Mouse (Mus musculus) kidney, adult 2 months (tissue): ENCODE results near the gene Tsc1. TPM values are rescaled to one million over a fixed set of nuclear protein-coding genes. Genes with fewer than 3 reads are reported as not detected.

Experiments used
- DNase-seq: peaks from one replicate; pipeline ENCODE4 v3.0.0; 2021
- H3K27ac ChIP-seq: fragments of 200-500 bp; 2 replicates; pipeline ENCODE4 v1.5.1; 2012; ENCODE audit warnings: low read depth, low read length, control low read depth, inconsistent platforms; ENCODE audit not compliant: insufficient read depth
- H3K27me3 ChIP-seq: fragments of 200-500 bp; replicated peaks from 2 replicates; pipeline ENCODE4 v1.6.1; 2012; ENCODE audit warnings: mild to moderate bottlenecking, moderate library complexity, low read length, inconsistent platforms; ENCODE audit not compliant: control insufficient read depth, insufficient read depth
- H3K36me3 ChIP-seq: fragments of 200-500 bp; 2 replicates; pipeline ENCODE4 v1.6.1; 2012; ENCODE audit warnings: mild to moderate bottlenecking, moderate library complexity, low read length, inconsistent platforms; ENCODE audit not compliant: control insufficient read depth, insufficient read depth
- H3K4me1 ChIP-seq: fragments of 200-500 bp; 2 replicates; pipeline ENCODE4 v1.6.1; 2011; ENCODE audit warnings: low read length; ENCODE audit not compliant: control insufficient read depth, insufficient read depth
- H3K4me3 ChIP-seq: fragments of 200-500 bp; 2 replicates; pipeline ENCODE4 v1.5.1; 2011; ENCODE audit warnings: mild to moderate bottlenecking, low read depth, low read length, control low read depth; ENCODE audit not compliant: insufficient read depth
- CTCF ChIP-seq: fragments of 200-500 bp; conservative IDR thresholded peaks from 2 replicates; pipeline ENCODE4 v1.5.1; 2011; ENCODE audit warnings: low read depth, mild to moderate bottlenecking, control low read depth, low read length, moderate library complexity, mixed read lengths; ENCODE audit not compliant: insufficient read depth, insufficient read length
- POLR2A ChIP-seq: fragments of 200-500 bp; IDR thresholded peaks from one replicate; pipeline ENCODE4 v1.6.1; 2011; ENCODE audit warnings: low read depth, low read length, control low read depth
- WGBS: fragments of 180-500 bp; shearing (Covaris S2); methylation state at CpG from one replicate; pipeline ENCODE4 v1.1.7; 2018; 5-methylcytosine and 5-hydroxymethylcytosine counted together
- polyA plus RNA-seq: library from polyadenylated mRNA; depleted of rRNA; stranded (reverse); fragments of >200 nt; gene quantifications from 2 replicates; pipeline ENCODE4 v1.2.3, GENCODE M21; 2012

The Tsc1 gene
- polyA plus RNA-seq, 1 experiment: 17.5 TPM

GRCm38 (mm10) chr2:28637106-28637845 lies 3.8 kb upstream of the Tsc1 start:
- Histone ChIP-seq H3K27ac (no peak overlapping the region), H3K4me1 (peaks cover 8% of the 10 kb centered on the region; the same call in 1 of the 2 replicates), H3K36me3 (no peaks in the 10 kb centered on the region), H3K27me3 (no peaks in the 10 kb centered on the region), H3K4me3 (no peak overlapping the region)
- no peak for DNase-seq
- no peak for TF ChIP-seq CTCF
- TF ChIP-seq POLR2A: no peak
- WGBS: 89% methylated on average over 9 of the region's 9 CpGs

GRCm38 (mm10) chr2:28638352-28638751 lies 2.7 kb upstream of the Tsc1 start:
- TF ChIP-seq CTCF (no peak), POLR2A (no peak)
- no peaks in the 10 kb centered on the region for H3K27me3 ChIP-seq
- peaks cover 5% of the 10 kb centered on the region; the same call in 1 of the 2 replicates for H3K4me1 ChIP-seq
- DNase-seq: peak; percentile 41
- H3K36me3 ChIP-seq: no peaks in the 10 kb centered on the region
- WGBS: 32% methylated on average over 9 of the region's 9 CpGs
- H3K27ac ChIP-seq: no peak overlapping the region
- no peak overlapping the region for H3K4me3 ChIP-seq

- Histone ChIP-seq H3K4me1 (peaks cover 8% of the 10 kb centered on the region; the same call in 1 of the 2 replicates), H3K4me3 (no peak overlapping the region), H3K36me3 (no peaks in the 10 kb centered on the region), H3K27ac (no peak overlapping the region), H3K27me3 (no peaks in the 10 kb centered on the region)
- 27% methylated on average over 9 of the region's 9 CpGs for WGBS
- TF ChIP-seq POLR2A (no peak), CTCF (no peak)
- no peak for DNase-seq
These were observed 2.1 kb upstream of the Tsc1 start for GRCm38 (mm10) chr2:28638886-28639285.

- Histone ChIP-seq H3K27me3 (no peaks in the 10 kb centered on the region), H3K4me1 (peaks cover 11% of the 10 kb centered on the region; the same call in 1 of the 2 replicates), H3K27ac (no peak overlapping the region), H3K36me3 (no peaks in the 10 kb centered on the region), H3K4me3 (no peak overlapping the region)
- 61% methylated on average over 7 of the region's 7 CpGs for WGBS
- DNase-seq: no peak
- TF ChIP-seq CTCF (peak; percentile 37; the same call in 1 of the 2 replicates), POLR2A (no peak)
These were observed 1.2 kb upstream of the Tsc1 start for GRCm38 (mm10) chr2:28639794-28640193.

GRCm38 (mm10) chr2:28641435-28641941 lies 460 bp downstream of the Tsc1 start:
- under 1% methylated on average over 43 of the region's 43 CpGs for WGBS
- H3K36me3 ChIP-seq: no peaks in the 10 kb centered on the region
- DNase-seq: peak; percentile 38
- peak overlapping the region; percentile 68 for H3K4me3 ChIP-seq
- H3K4me1 ChIP-seq: peaks cover 13% of the 10 kb centered on the region; the same call in 1 of the 2 replicates
- peak overlapping the region; percentile 95 for H3K27ac ChIP-seq
- H3K27me3 ChIP-seq: no peaks in the 10 kb centered on the region
- TF ChIP-seq POLR2A (no peak), CTCF (no peak)

GRCm38 (mm10) chr2:28643081-28643480 lies 2.1 kb downstream of the Tsc1 start:
- DNase-seq: peak; percentile 57
- TF ChIP-seq CTCF: no peak
- H3K36me3 ChIP-seq: no peaks in the 10 kb centered on the region
- H3K27me3 ChIP-seq: no peaks in the 10 kb centered on the region
- WGBS: 56% methylated on average over 3 of the region's 3 CpGs
- H3K27ac ChIP-seq: no peak overlapping the region
- H3K4me1 ChIP-seq: peaks cover 15% of the 10 kb centered on the region; the same call in 1 of the 2 replicates
- H3K4me3 ChIP-seq: no peak overlapping the region

GRCm38 (mm10) chr2:28650526-28650925 lies 9.5 kb downstream of the Tsc1 start:
- no peak for TF ChIP-seq POLR2A
- no peak for TF ChIP-seq CTCF
- Histone ChIP-seq H3K4me3 (no peak overlapping the region), H3K27me3 (no peaks in the 10 kb centered on the region), H3K27ac (no peak overlapping the region), H3K4me1 (peaks cover 8% of the 10 kb centered on the region; the same call in 1 of the 2 replicates), H3K36me3 (no peaks in the 10 kb centered on the region)
- DNase-seq: peak; percentile 77
